Mouse (Mus musculus): ENCODE data around the gene Mrpl10.

DNA sequence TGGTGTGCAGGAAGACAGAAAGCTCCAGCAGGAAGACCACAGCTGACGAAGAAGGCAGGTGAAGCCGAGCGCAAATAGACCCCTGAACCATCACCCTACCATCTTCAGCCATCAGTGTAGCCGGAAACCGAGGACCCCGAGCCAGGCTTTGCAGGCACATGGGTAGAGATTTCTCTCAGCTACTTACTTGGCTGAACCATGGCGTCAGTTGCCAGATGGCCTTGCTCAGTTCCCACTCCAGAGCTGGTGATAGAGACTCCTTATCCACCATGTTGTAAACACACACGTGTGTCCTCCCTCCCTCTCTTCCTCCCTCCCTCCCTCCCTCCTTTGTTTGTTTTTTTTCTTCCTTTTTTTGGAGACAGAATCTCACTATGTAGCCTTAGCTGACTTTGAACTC lies 32.9 kb downstream of the Mrpl10 start:
- TF ChIP-seq MAX (IDR thresholded peaks at IDR 0.05; ENCODE audit: low read depth) (no peak), POLR2A (IDR thresholded peaks at IDR 0.05; ENCODE audit: insufficient read length, low read depth) (no peak), USF1 (IDR thresholded peaks at IDR 0.05; ENCODE audit: low read depth) (no peak), TCF12 (IDR thresholded peaks at IDR 0.05; ENCODE audit: insufficient read depth, poor library complexity, severe bottlenecking) (no peak), MYOD1 (IDR thresholded peaks at IDR 0.05; ENCODE audit: control insufficient read depth in 1 of 3, insufficient read length in 2 of 3, low read depth in 2 of 3) (no peak), E2F4 (IDR thresholded peaks at IDR 0.05; ENCODE audit: insufficient read depth) (no peak), TCF3 (IDR thresholded peaks at IDR 0.05; ENCODE audit: insufficient read length, low read depth) (no peak), MYOG (IDR thresholded peaks at IDR 0.05; ENCODE audit: control insufficient read depth in 1 of 3, insufficient read depth in 1 of 3, insufficient read length in 2 of 3, low read depth in 2 of 3) (no peak), SRF (IDR thresholded peaks at IDR 0.05; ENCODE audit: control insufficient read depth, insufficient read length, low read depth) (no peak), POLR2AphosphoS2 (IDR thresholded peaks at IDR 0.05; ENCODE audit: insufficient read length, low read depth) (no peak), CEBPB (IDR thresholded peaks at IDR 0.05; ENCODE audit: insufficient read depth, poor library complexity, severe bottlenecking) (no peak)

Data from myocyte (in vitro differentiated cells).